Mouse (Mus musculus) midbrain, embryonic 16.5 days (tissue): ENCODE results near the gene Rac2. TPM values are rescaled to one million over a fixed set of nuclear protein-coding genes. Genes with fewer than 3 reads are reported as not detected.

Experiments
- ATAC-seq: fragments of 200-750 bp; cut with Nextera tagmentation; 2 replicates; pipeline ENCODE4 v1.8.0; 2017; ENCODE audit warnings: moderate TSS enrichment
- H3K27ac ChIP-seq: fragments of 300-500 bp; sonication (generic); 2 replicates; pipeline ENCODE4 v1.5.1; 2014; ENCODE audit warnings: mild to moderate bottlenecking, low read length, mixed read lengths
- H3K27me3 ChIP-seq: fragments of 300-500 bp; sonication (generic); 2 replicates; pipeline ENCODE4 v1.6.1; 2014; ENCODE audit warnings: low read depth, low read length, mixed read lengths; ENCODE audit not compliant: control insufficient read depth, insufficient read depth
- H3K36me3 ChIP-seq: fragments of 300-500 bp; sonication (generic); 2 replicates; pipeline ENCODE4 v1.6.1; 2014; ENCODE audit warnings: mild to moderate bottlenecking, low read length, moderate library complexity, mixed read lengths; ENCODE audit not compliant: control insufficient read depth, insufficient read depth
- H3K4me1 ChIP-seq: fragments of 300-500 bp; sonication (generic); 2 replicates; pipeline ENCODE4 v1.6.1; 2014; ENCODE audit warnings: mild to moderate bottlenecking, low read length, mixed read lengths; ENCODE audit not compliant: control insufficient read depth, insufficient read depth
- H3K4me2 ChIP-seq: fragments of 300-500 bp; sonication (generic); 2 replicates; pipeline ENCODE4 v1.6.1; 2014; ENCODE audit warnings: mild to moderate bottlenecking, low read length, mixed read lengths
- H3K4me3 ChIP-seq: fragments of 300-500 bp; sonication (generic); 2 replicates; pipeline ENCODE4 v1.5.1; 2014; ENCODE audit warnings: low read depth, mild to moderate bottlenecking, low read length, moderate library complexity, mixed read lengths
- H3K9ac ChIP-seq: fragments of 300-500 bp; sonication (generic); 2 replicates; pipeline ENCODE4 v1.6.1; 2014; ENCODE audit warnings: low read depth, low read length, mixed read lengths
- H3K9me3 ChIP-seq: fragments of 300-500 bp; sonication (generic); replicated peaks from 2 replicates; pipeline ENCODE4 v1.6.1; 2014; ENCODE audit warnings: mild to moderate bottlenecking, low read length, mixed read lengths; ENCODE audit not compliant: control insufficient read depth, poor library complexity, severe bottlenecking
- WGBS: fragments of 180-500 bp; shearing (Covaris S2); extraction: QIAGEN DNeasy Blood & Tissue Kit; methylation state at CpG from one replicate; pipeline ENCODE4 v1.1.7; 2014; 5-methylcytosine and 5-hydroxymethylcytosine counted together
- polyA plus RNA-seq: library from polyadenylated mRNA; unstranded; fragments of >200 nt; fragmentation: Nextera tagmentation; extraction: Ambion mirVana; gene quantifications from 2 replicates; pipeline ENCODE4 v1.2.1, GENCODE M21; 2015

Gene Rac2
- polyA plus RNA-seq: 1.8 and 2.3 TPM in 2 replicates

DNA sequence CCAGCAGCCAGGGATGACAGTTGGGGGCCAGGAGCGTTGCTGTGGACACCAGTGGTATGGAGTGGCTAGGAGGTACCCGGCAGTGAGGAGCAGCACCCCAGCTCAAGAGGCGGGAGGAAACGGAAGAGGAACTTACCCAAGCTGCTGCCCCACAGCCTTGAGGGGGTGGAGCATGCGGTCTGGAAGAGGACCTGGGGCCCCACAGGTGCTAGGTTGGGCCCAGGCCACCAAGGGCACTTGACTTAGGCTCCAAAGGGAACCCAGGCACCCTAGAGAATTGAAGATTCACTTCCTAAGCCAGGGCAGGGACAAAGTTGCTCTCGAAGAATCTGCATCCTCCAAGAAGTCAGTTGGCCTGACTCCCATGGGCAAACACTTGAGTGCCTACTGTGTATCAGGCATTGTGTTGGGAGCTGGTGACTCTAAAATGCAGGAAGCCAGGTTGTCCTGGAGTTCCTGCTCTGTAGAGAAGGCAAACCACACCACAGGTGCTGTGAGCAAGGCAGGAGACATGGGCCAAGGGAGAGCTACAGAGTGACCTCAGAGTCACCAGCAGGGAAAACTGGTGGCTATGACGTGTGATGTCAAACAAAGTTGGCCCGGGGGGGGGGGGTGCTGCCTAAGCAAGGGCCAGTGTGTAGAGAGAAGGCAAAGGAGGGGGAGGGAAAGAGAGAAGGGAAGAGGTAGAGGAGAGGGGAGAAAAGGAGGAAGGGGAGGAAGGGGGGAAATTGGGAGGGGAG, at the start of gene Rac2:
Rac2 (minus strand) TSS at position 126 of the 740 bp plus-strand sequence.
- WGBS: 81% methylated on average over 8 of the region's 8 CpGs
- Histone ChIP-seq H3K4me3 (no peak within 1 kb of the TSS), H3K9ac (no peak within 1 kb of the TSS), H3K4me1 (no peaks in the 10 kb centered on the region), H3K9me3 (no peaks in the 10 kb centered on the region), H3K27ac (no peak within 1 kb of the TSS), H3K4me2 (no peak within 1 kb of the TSS), H3K27me3 (no peaks in the 10 kb centered on the region), H3K36me3 (no peaks in the 10 kb centered on the region)
- ATAC-seq: no peak

DNA sequence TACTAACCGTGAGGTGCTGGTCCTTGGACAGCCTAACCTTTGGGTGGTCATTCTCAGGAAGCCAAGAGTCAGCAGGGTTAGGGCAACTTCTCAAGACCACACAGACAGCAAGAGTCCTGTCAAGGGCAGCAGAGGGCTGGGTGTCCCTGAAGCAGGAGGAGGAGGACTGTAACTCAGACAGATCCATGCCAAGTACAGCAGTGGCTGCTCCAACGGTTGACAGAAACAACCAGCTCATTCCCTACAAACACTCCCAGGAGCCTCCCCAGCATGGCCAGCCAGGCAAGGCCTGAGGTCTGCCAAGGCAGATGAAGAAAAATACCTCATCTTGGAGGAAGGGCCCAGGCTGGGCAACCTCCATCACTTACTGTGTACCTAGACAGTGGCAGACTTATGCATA, 44.4 kb upstream of the Rac2 start:
- Histone ChIP-seq H3K27ac (no peak overlapping the region), H3K4me3 (no peak overlapping the region), H3K4me1 (no peaks in the 10 kb centered on the region), H3K27me3 (no peaks in the 10 kb centered on the region), H3K36me3 (no peaks in the 10 kb centered on the region), H3K9me3 (no peaks in the 10 kb centered on the region), H3K9ac (no peak overlapping the region), H3K4me2 (no peak overlapping the region)
- no peak for ATAC-seq
- WGBS: 87% methylated on average over 2 of the region's 2 CpGs

DNA sequence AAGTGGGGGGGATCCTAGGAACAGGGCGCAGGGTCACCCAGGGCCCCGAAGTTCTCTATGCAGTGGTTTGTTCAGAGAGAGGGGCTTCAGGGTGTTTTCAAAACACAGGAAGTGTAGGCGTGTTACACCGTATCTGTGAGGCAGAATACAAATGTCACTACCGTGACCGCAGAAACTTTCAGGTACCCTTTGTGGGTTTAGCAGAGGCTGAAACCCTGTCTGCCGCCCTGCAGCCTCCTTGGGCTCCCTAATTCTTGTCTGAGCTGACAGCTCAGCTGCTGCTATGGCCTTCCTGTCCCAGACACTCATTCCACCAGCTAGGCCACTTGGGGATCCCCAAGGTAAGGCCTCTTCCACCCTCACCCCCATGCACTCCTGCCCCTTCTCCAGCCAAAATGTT, 42.0 kb upstream of the Rac2 start:
- peaks cover 6% of the 10 kb centered on the region for H3K4me1 ChIP-seq
- H3K9me3 ChIP-seq: no peaks in the 10 kb centered on the region
- H3K27ac ChIP-seq: no peak overlapping the region
- no peak overlapping the region for H3K4me2 ChIP-seq
- ATAC-seq: no peak
- 88% methylated on average over 7 of the region's 7 CpGs for WGBS
- no peak overlapping the region for H3K9ac ChIP-seq
- H3K4me3 ChIP-seq: no peak overlapping the region
- no peaks in the 10 kb centered on the region for H3K36me3 ChIP-seq
- H3K27me3 ChIP-seq: no peaks in the 10 kb centered on the region

DNA sequence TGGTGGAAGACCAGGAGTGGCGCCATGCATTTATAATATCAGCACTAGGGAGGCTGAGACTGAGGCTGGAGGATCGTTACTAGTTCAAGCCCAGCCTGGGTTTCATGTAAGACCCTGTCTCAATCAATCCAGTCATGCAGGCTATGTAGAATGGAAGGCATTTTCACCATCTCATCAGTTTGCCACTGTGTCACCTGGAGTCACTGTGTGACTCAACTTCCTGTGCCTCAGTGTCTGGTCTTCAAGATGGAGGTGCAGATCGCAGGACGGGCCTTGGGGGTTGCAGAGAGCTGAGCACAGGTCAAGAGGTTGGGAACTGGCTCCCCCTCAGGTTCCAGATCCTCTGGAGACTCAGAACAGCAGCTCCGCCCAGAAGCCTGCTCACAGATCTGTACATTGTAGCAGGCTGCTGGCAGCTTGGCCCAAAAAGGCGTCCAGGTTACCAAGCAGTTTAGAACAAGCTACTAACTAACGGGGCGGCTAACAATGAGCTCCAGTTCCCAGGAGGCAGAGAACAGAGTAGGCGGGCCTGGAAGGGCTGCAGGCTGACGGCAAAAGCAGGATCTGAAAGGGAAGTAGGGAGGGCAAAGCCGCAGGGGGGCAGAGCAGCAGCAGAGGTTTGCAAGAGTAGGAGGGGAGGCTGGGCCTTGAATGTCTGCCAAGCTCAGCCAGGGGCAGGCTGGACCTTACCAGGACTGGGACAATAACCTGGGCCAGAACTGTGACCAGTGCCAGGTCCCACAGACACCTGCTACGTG, 38.3 kb upstream of the Rac2 start:
- Histone ChIP-seq H3K9me3 (no peaks in the 10 kb centered on the region), H3K27ac (no peak overlapping the region), H3K4me2 (no peak overlapping the region), H3K27me3 (no peaks in the 10 kb centered on the region), H3K9ac (no peak overlapping the region), H3K4me1 (peaks cover 6% of the 10 kb centered on the region), H3K36me3 (no peaks in the 10 kb centered on the region), H3K4me3 (no peak overlapping the region)
- 38% methylated on average over 12 of the region's 12 CpGs for WGBS
- ATAC-seq: peak; percentile 42

DNA sequence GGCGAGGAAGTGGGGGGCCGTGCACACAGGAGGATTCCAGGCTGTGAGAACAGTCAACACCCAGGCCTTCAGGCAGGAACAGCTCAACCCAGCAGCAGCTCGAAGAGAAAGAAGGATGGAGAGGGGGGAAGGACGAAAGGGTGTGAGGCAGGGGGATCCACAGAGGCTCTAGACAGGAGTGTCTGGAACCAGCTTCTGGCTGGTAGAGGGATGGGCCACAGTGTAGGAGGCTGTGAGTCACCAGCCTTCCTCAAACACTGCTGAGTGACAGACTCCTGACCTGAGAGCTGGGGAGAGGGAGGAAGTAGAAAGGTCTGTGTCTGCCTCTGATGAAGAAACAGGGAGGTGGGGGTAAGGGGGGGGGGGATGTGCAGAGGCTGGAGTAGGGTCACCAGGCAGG, 34.9 kb upstream of the Rac2 start:
- Histone ChIP-seq H3K27ac (no peak overlapping the region), H3K4me1 (peaks cover 6% of the 10 kb centered on the region), H3K36me3 (no peaks in the 10 kb centered on the region), H3K4me2 (no peak overlapping the region), H3K9me3 (no peaks in the 10 kb centered on the region), H3K4me3 (no peak overlapping the region), H3K9ac (no peak overlapping the region), H3K27me3 (no peaks in the 10 kb centered on the region)
- no peak for ATAC-seq
- WGBS: 75% methylated on average over 4 of the region's 4 CpGs

DNA sequence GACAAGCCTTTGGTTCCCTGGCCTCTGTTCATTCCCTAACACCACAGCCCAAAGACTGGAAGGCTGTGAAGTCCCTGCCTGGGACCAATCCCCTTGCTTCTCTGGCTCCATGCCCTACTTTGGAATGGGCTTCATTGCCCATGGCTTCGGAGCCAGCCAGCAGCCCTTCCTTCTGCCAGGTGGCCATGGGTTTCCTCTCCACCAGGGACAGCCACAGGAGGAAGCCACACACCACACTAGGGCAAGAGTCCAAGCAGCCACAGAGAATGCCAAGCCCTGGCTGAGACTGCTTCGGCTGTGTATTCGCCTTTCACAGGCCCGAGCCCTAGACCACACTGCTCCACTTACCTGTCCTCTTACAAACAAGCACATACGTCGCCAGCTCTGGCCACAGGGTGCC, 33.5 kb upstream of the Rac2 start:
- no peak for ATAC-seq
- no peaks in the 10 kb centered on the region for H3K27me3 ChIP-seq
- WGBS: 75% methylated on average over 6 of the region's 6 CpGs
- H3K9ac ChIP-seq: no peak overlapping the region
- no peak overlapping the region for H3K4me3 ChIP-seq
- no peaks in the 10 kb centered on the region for H3K9me3 ChIP-seq
- no peak overlapping the region for H3K27ac ChIP-seq
- no peaks in the 10 kb centered on the region for H3K36me3 ChIP-seq
- no peak overlapping the region for H3K4me2 ChIP-seq
- H3K4me1 ChIP-seq: peaks cover 3% of the 10 kb centered on the region

DNA sequence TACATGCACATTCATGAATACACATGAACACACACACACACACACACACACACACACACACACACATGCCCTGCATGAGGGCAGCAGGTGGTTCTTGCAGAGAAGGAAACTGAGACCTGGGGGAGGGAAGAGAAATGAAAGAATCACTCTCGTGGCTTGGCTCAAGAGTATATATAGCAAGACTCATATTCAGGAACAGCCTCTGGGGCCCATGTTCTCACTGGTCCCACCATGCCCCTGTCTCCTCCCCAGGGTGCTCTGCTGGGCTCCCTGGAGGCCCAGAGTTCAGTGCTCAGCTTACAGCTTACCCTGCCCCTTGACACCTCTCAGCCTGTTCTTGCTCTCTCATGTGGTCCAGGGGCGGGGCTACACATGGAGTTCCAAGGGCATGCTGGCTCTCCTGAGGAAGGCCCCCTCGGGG, 32.8 kb upstream of the Rac2 start:
- no peak overlapping the region for H3K9ac ChIP-seq
- H3K27ac ChIP-seq: no peak overlapping the region
- no peak overlapping the region for H3K4me3 ChIP-seq
- no peaks in the 10 kb centered on the region for H3K4me1 ChIP-seq
- no peak for ATAC-seq
- no peaks in the 10 kb centered on the region for H3K9me3 ChIP-seq
- H3K27me3 ChIP-seq: no peaks in the 10 kb centered on the region
- H3K36me3 ChIP-seq: no peaks in the 10 kb centered on the region
- 66% methylated on average over 3 of the region's 3 CpGs for WGBS
- no peak overlapping the region for H3K4me2 ChIP-seq

DNA sequence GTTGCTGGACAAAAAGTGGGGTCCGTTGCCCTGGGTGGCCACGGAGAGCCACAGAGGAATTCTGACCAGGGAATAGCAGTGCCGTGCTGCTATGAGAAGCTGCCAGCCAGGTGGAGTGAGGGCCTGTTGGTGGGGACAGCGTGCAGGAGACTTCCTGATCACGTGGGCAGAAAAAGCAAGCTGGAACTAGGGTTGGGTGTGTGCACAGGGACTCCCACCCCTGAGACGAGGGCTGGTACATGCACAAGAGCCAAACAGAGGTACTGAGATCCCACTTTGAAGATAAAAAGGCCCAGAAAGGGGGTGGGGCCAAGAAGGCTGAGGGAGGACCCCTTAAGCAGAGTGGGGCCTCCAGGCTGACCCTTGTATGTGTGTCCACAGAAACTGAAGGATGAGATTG, 31.7 kb upstream of the Rac2 start:
- ATAC-seq: no peak
- H3K4me2 ChIP-seq: no peak overlapping the region
- WGBS: 78% methylated on average over 6 of the region's 6 CpGs
- H3K9ac ChIP-seq: no peak overlapping the region
- no peaks in the 10 kb centered on the region for H3K4me1 ChIP-seq
- H3K36me3 ChIP-seq: no peaks in the 10 kb centered on the region
- no peaks in the 10 kb centered on the region for H3K27me3 ChIP-seq
- H3K4me3 ChIP-seq: no peak overlapping the region
- no peak overlapping the region for H3K27ac ChIP-seq
- no peaks in the 10 kb centered on the region for H3K9me3 ChIP-seq

DNA sequence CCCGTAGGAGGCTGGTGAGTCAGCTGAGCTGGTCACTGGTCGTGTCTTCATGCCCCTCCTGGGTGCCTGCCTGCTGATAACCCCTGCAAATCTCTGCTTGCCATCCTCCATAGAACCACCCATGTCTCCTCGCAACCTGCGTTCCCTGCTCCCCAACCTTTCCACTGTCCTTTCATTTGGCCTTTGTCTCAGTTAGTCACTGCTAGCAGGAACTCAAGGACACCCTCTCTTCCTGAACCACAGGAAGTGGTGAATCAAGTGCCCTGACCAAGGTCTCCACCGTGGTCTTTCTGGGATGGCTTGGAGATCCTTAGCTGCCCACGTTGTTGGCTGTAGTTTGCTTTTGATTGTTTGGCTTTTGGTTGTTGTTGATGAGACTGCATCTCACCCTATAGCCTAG, 28.6 kb upstream of the Rac2 start:
- 81% methylated on average over 6 of the region's 6 CpGs for WGBS

More for the DNA sequence above, 28.6 kb upstream of the Rac2 start:
- Histone ChIP-seq H3K4me1 (no peaks in the 10 kb centered on the region), H3K9me3 (no peaks in the 10 kb centered on the region), H3K4me2 (no peak overlapping the region), H3K4me3 (no peak overlapping the region), H3K27me3 (no peaks in the 10 kb centered on the region), H3K36me3 (no peaks in the 10 kb centered on the region), H3K9ac (no peak overlapping the region), H3K27ac (no peak overlapping the region)
- no peak for ATAC-seq
